Mouse (Mus musculus) CH12.LX (cell line): ENCODE measurements at regions not wholly inside any gene's neighbourhood (a gene's known extent, or its start where the extent isn't known, plus 50 kb on each side); places are given as distances from the start of the nearest gene placed in this dataset.

Source experiments
- DNase-seq: peaks from one replicate; pipeline ENCODE4 v3.0.0-alpha.2; 2013; ENCODE audit errors: extremely low read depth
- H3K27ac ChIP-seq: 2 replicates; pipeline ENCODE4 v1.5.1; 2012; ENCODE audit warnings: low read depth, mild to moderate bottlenecking, control low read depth, moderate library complexity; ENCODE audit not compliant: insufficient read depth
- H3K27me3 ChIP-seq: replicated peaks from 2 replicates; pipeline ENCODE3; 2012; ENCODE audit warnings: inconsistent platforms
- H3K36me3 ChIP-seq, 2 experiments: replicated peaks in 1 of 2; 2 replicates each; pipeline versions ENCODE3 to v1.6.1; 2012; ENCODE audit warnings: inconsistent platforms in 1 of 2, low read length in 1 of 2, mild to moderate bottlenecking in 1 of 2, mixed read lengths in 1 of 2, moderate library complexity in 1 of 2; ENCODE audit not compliant: control insufficient read depth in 1 of 2, insufficient read depth in 1 of 2
- H3K4me1 ChIP-seq, 2 experiments: 2 replicates each; pipeline ENCODE4 v1.6.1; 2012; ENCODE audit warnings: inconsistent platforms in 1 of 2, moderate library complexity in 1 of 2; ENCODE audit not compliant: insufficient read depth in 2 of 2, control insufficient read depth in 1 of 2
- H3K4me2 ChIP-seq: 2 replicates; pipeline ENCODE4 v1.6.1; 2012; ENCODE audit warnings: low read depth, mild to moderate bottlenecking, control low read depth; ENCODE audit not compliant: poor library complexity, insufficient read depth, severe bottlenecking
- H3K4me3 ChIP-seq, 3 experiments: fragments of 150-350 bp in 1 of 3; sonication (generic) in 1 of 3; replicated peaks in 1 of 3; 2 replicates each; pipeline versions ENCODE3 to v1.5.1; 2011 to 2012; ENCODE audit warnings: low read depth in 2 of 3, low read length in 2 of 3, mild to moderate bottlenecking in 2 of 3, moderate library complexity in 2 of 3, control low read depth in 1 of 3, improper control_type of control experiment in 1 of 3, inconsistent platforms in 1 of 3, mixed read lengths in 1 of 3; ENCODE audit not compliant: poor library complexity in 1 of 3
- H3K79me2 ChIP-seq: replicated peaks from 2 replicates; pipeline ENCODE4 v1.6.1; 2012; ENCODE audit warnings: mild to moderate bottlenecking, moderate library complexity; ENCODE audit not compliant: control insufficient read depth, poor library complexity, insufficient read depth, severe bottlenecking; ENCODE audit errors: extremely low read depth
- H3K9ac ChIP-seq: 2 replicates; pipeline ENCODE4 v1.6.1; 2012; ENCODE audit warnings: low read depth, mild to moderate bottlenecking, control low read depth, moderate library complexity; ENCODE audit not compliant: insufficient read depth
- H3K9me3 ChIP-seq: replicated peaks from 2 replicates; pipeline ENCODE3; 2012; ENCODE audit warnings: low read length, inconsistent platforms, mixed read lengths
- CHD1 ChIP-seq: IDR thresholded peaks from 2 replicates; pipeline ENCODE4 v1.6.1; 2012; ENCODE audit warnings: low read depth, low read length, improper control_type of control experiment, inconsistent platforms
- CTCF ChIP-seq, 2 experiments: IDR thresholded peaks in 1 of 2; conservative IDR thresholded peaks in 1 of 2; 2 replicates each; pipeline ENCODE4 v1.5.1; 2011 to 2012; ENCODE audit warnings: low read depth in 2 of 2, low read length in 2 of 2, improper control_type of control experiment in 1 of 2, inconsistent platforms in 1 of 2, mild to moderate bottlenecking in 1 of 2, moderate library complexity in 1 of 2
- ELF1 ChIP-seq: IDR thresholded peaks from 2 replicates; pipeline ENCODE4 v1.6.1; 2014; ENCODE audit warnings: low read depth, mild to moderate bottlenecking, inconsistent platforms, low read length, improper control_type of control experiment
- ETS1 ChIP-seq: conservative IDR thresholded peaks from 2 replicates; pipeline ENCODE4 v1.6.1; 2012; ENCODE audit warnings: low read depth, mild to moderate bottlenecking, inconsistent platforms, low read length, improper control_type of control experiment, moderate library complexity
- GABPA ChIP-seq: IDR thresholded peaks from 2 replicates; pipeline ENCODE4 v1.6.1; 2012; ENCODE audit warnings: low read depth, low read length, improper control_type of control experiment, inconsistent platforms; ENCODE audit not compliant: insufficient replicate concordance
- HCFC1 ChIP-seq: IDR thresholded peaks from 2 replicates; pipeline ENCODE4 v1.6.1; 2012; ENCODE audit warnings: low read depth, mild to moderate bottlenecking, inconsistent platforms, low read length, improper control_type of control experiment
- IRF4 ChIP-seq: IDR thresholded peaks from 2 replicates; pipeline ENCODE4 v1.6.1; 2014; ENCODE audit warnings: low read depth, mild to moderate bottlenecking, inconsistent platforms, low read length, improper control_type of control experiment
- MAFK ChIP-seq: IDR thresholded peaks from 2 replicates; pipeline ENCODE4 v1.6.1; 2011; ENCODE audit warnings: low read length, improper control_type of control experiment; ENCODE audit not compliant: insufficient replicate concordance
- MAZ ChIP-seq: IDR thresholded peaks from 2 replicates; pipeline ENCODE4 v1.6.1; 2012; ENCODE audit warnings: low read depth, mild to moderate bottlenecking, inconsistent platforms, low read length, improper control_type of control experiment, moderate library complexity
- MEF2A ChIP-seq: IDR thresholded peaks from 2 replicates; pipeline ENCODE4 v1.6.1; 2014; ENCODE audit warnings: low read depth, mild to moderate bottlenecking, inconsistent platforms, low read length, improper control_type of control experiment, borderline replicate concordance
- NRF1 ChIP-seq: IDR thresholded peaks from 2 replicates; pipeline ENCODE4 v1.6.1; 2014; ENCODE audit warnings: low read depth, mild to moderate bottlenecking, inconsistent platforms, low read length, improper control_type of control experiment, moderate library complexity
- PAX5 ChIP-seq: IDR thresholded peaks from 2 replicates; pipeline ENCODE4 v1.6.1; 2012; ENCODE audit warnings: low read length, inconsistent platforms, mixed read lengths
- POLR2AphosphoS2 ChIP-seq: IDR thresholded peaks from 2 replicates; pipeline ENCODE4 v1.6.1; 2011; ENCODE audit warnings: low read depth, low read length, improper control_type of control experiment
- SIN3A ChIP-seq: IDR thresholded peaks from 2 replicates; pipeline ENCODE4 v1.6.1; 2012; ENCODE audit warnings: low read length, improper control_type of control experiment, inconsistent platforms
- TBP ChIP-seq: conservative IDR thresholded peaks from 2 replicates; pipeline ENCODE4 v1.6.1; 2011; ENCODE audit warnings: low read depth, low read length, improper control_type of control experiment
- ZC3H11A ChIP-seq: IDR thresholded peaks from 2 replicates; pipeline ENCODE4 v1.6.1; 2012; ENCODE audit warnings: low read depth, mild to moderate bottlenecking, inconsistent platforms, low read length, improper control_type of control experiment
- ZNF384 ChIP-seq: IDR thresholded peaks from 2 replicates; pipeline ENCODE4 v1.6.1; 2012; ENCODE audit warnings: low read depth, low read length, improper control_type of control experiment, inconsistent platforms
- dilution Hi-C: fragments of 300-500 bp; cut with MboI; formaldehyde crosslinking; loops from 2 replicates; pipeline ENCODE4 v1.14.3; 2020; ENCODE audit warnings: low sequenced_read_pairs; ENCODE audit not compliant: extremely low pct_unique_long_range_greater_than_20kb, extremely low pct_ligation_motif_present
- in situ Hi-C: fragments of 300-500 bp; cut with MboI; formaldehyde crosslinking; loops from 3 replicates; pipeline ENCODE4 v1.14.3; 2019; ENCODE audit warnings: low sequenced_read_pairs, low pct_ligation_motif_present, low pct_unique_long_range_greater_than_20kb, mixed read lengths

- no peaks in the 10 kb centered on the region for H3K36me3 ChIP-seq
- H3K27me3 ChIP-seq: no peaks in the 10 kb centered on the region
- no peaks in the 10 kb centered on the region for H3K4me1 ChIP-seq
- H3K4me2 ChIP-seq: no peak overlapping the region
- in situ Hi-C loops: no loop called here
- H3K9me3 ChIP-seq: no peaks in the 10 kb centered on the region
- no peak for DNase-seq
- TF ChIP-seq PAX5 (no peak), CHD1 (no peak)
- H3K4me3 ChIP-seq: no peak overlapping the region
- dilution Hi-C loops: no loop called here
- H3K27ac ChIP-seq: no peak overlapping the region
- no peaks in the 10 kb centered on the region for H3K79me2 ChIP-seq
- no peak overlapping the region for H3K9ac ChIP-seq
These were observed 115.2 kb upstream of the Crbn start for GRCm38 (mm10) chr6:106915121-106915520.

DNA sequence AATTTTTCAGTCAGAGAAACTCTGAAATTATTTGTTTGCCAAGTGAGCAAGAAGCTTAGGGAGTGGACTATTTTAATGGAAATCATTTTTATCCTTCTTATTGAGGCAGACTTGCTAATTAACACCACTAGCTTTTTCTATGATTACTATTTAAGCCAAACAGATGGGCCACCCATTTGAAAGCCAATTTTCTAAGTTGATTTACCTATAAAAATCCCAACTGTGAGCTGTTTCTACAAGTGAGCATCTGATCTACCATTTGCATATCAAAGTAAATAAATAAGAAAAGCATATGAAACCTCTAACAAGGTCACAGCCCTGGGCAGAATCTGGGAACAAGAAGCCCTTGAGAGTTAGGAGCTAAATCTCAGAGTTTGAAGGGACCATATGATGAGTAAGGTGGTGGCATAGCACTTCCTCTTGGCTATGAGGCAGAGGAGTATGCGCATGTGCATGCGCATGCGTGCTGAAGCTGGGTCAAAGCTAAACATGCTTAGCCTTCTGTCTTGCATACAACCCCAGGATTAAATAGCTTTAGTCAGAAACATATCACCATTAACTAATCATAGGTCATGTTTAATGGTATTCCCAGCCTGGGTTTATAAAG lies 116.9 kb upstream of the Crbn start:
- Histone ChIP-seq H3K27ac (no peak overlapping the region), H3K27me3 (no peaks in the 10 kb centered on the region), H3K4me1 (no peaks in the 10 kb centered on the region), H3K36me3 (no peaks in the 10 kb centered on the region)
- no peak for DNase-seq
- in situ Hi-C loops: no loop called here
- TF ChIP-seq ZC3H11A: no peak
- TF ChIP-seq CHD1: no peak
- no peak for TF ChIP-seq HCFC1
- no peak for TF ChIP-seq NRF1
- no peak for TF ChIP-seq CTCF (conservative IDR thresholded peaks at IDR 0.05 in 1 of 2, IDR thresholded peaks at IDR 0.05 in 1 of 2; ENCODE audit: low read depth in 2 of 2, low read length in 2 of 2)
- no peak for TF ChIP-seq PAX5
- no peak for TF ChIP-seq MEF2A
- no peak for TF ChIP-seq ZNF384
- no peak for TF ChIP-seq GABPA
- TF ChIP-seq POLR2AphosphoS2: no peak
- TF ChIP-seq IRF4: no peak
- no peak for TF ChIP-seq SIN3A
- TF ChIP-seq TBP: no peak
- no peak for TF ChIP-seq MAZ
- TF ChIP-seq MAFK: no peak
- TF ChIP-seq ELF1: no peak
- TF ChIP-seq ETS1: no peak
- TF ChIP-seq, all 38 proteins: peak for 0
- Histone ChIP-seq H3K9me3 (no peaks in the 10 kb centered on the region), H3K4me3 (no peak overlapping the region), H3K4me2 (no peak overlapping the region), H3K79me2 (no peaks in the 10 kb centered on the region), H3K9ac (no peak overlapping the region)
- dilution Hi-C loops: no loop called here
